ENCODE assay signal across 11 mouse cellular contexts in the genomic region with DNA sequence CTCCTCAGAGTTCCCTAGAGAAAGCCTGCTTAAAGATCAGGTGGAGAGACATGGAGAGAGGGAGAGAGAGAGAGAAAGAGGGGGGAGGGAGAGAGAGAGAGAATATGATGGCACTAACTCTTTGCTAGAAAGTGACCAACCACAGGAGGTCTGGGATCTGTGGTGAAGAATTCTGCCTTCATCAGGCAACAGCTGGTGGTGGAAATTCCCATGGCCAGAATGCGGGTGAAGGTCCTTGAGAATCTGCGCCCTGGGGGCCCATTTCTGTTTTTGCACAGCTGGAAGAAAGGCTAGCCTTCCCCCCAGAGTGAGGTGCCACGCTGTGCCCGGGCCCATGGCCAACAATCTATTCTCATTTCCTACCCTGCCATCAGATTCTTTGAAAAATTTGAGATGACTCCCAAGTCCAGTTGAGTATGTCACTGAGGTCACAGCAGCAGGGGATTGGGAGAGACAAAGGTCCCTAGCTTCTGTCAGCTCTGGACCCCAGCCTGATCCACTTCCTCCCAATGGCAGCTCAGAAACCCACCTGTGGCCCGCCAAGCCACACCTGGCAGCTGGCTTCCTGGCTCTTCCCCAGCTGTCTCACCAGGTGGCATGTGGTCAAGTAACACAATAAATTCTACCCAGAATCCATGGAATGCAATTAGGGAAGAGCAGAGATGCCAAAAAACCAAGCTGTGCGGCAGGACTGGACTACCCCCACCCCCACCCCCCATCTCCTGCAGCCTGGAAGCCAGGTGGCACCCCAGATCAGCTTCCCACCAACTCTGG. TPM values are rescaled to one million over a fixed set of nuclear protein-coding genes. Genes with fewer than 3 reads are reported as not detected.
DNase-seq lines count a peak whose midpoint lies in the region; ATAC-seq and TF ChIP-seq lines count a peak whose summit lies in the region.
"Had no signal": no experiment of that assay in that cellular context is flagged by ENCODE, and none has a peak within 500 bp of the region (broad histone marks: within the 10 kb centered on the region; RNA-seq: fewer than 3 reads in every experiment).

No protein-coding gene starts in this region.

- H3K36me3 ChIP-seq in heart, embryonic 10.5 days, result peaks cover 12% of the 10 kb centered on the region; the same call in 1 of the 2 replicates
- H3K36me3 ChIP-seq in midbrain, postnatal 0 days (ENCODE audit: insufficient read depth, low read length), result no peaks in the 10 kb centered on the region
- H3K36me3 ChIP-seq in midbrain, embryonic 15.5 days (replicated peaks), result no peaks in the 10 kb centered on the region
- H3K36me3 ChIP-seq in limb, embryonic 15.5 days, result no peaks in the 10 kb centered on the region
- H3K36me3 ChIP-seq: liver, embryonic 12.5 days; stomach, embryonic 15.5 days had no signal

- H3K9ac ChIP-seq in midbrain, postnatal 0 days (replicated peaks; ENCODE audit: low read length, poor library complexity, severe bottlenecking), result 0 out of 2 replicates have a peak overlapping the region, but pooled peaks have one; percentile 1
- H3K9ac ChIP-seq in midbrain, embryonic 15.5 days, result no peak overlapping the region
- no peak overlapping the region for H3K9ac ChIP-seq in limb, embryonic 15.5 days
- H3K9ac ChIP-seq: liver, embryonic 12.5 days; stomach, embryonic 15.5 days had no signal

- H3K4me3 ChIP-seq in heart, embryonic 10.5 days, result no peak overlapping the region
- no peak overlapping the region for H3K4me3 ChIP-seq in midbrain, postnatal 0 days (ENCODE audit: low read depth, low read length)
- H3K4me3 ChIP-seq in midbrain, embryonic 15.5 days, result no peak overlapping the region
- no peak overlapping the region for H3K4me3 ChIP-seq in limb, embryonic 15.5 days
- H3K4me3 ChIP-seq: gastrocnemius, adult 2 months; liver, embryonic 12.5 days; stomach, embryonic 15.5 days had no signal

- H3K4me2 ChIP-seq in midbrain, postnatal 0 days (ENCODE audit: low read depth, low read length, poor library complexity, severe bottlenecking), result no peak overlapping the region
- H3K4me2 ChIP-seq in midbrain, embryonic 15.5 days, result no peak overlapping the region
- no peak overlapping the region for H3K4me2 ChIP-seq in limb, embryonic 15.5 days
- H3K4me2 ChIP-seq: liver, embryonic 12.5 days; stomach, embryonic 15.5 days had no signal

- no peaks in the 10 kb centered on the region for H3K27me3 ChIP-seq in heart, embryonic 10.5 days (ENCODE audit: insufficient read depth, poor library complexity, severe bottlenecking)
- no peaks in the 10 kb centered on the region for H3K27me3 ChIP-seq in midbrain, postnatal 0 days (ENCODE audit: insufficient read depth, low read length)
- H3K27me3 ChIP-seq in midbrain, embryonic 15.5 days (replicated peaks), result no peaks in the 10 kb centered on the region
- no peaks in the 10 kb centered on the region for H3K27me3 ChIP-seq in limb, embryonic 15.5 days
- H3K27me3 ChIP-seq: liver, embryonic 12.5 days; stomach, embryonic 15.5 days had no signal

- no peaks in the 10 kb centered on the region for H3K9me3 ChIP-seq in heart, embryonic 10.5 days
- no peaks in the 10 kb centered on the region for H3K9me3 ChIP-seq in midbrain, postnatal 0 days (ENCODE audit: low read length)
- H3K9me3 ChIP-seq in midbrain, embryonic 15.5 days, result no peaks in the 10 kb centered on the region
- H3K9me3 ChIP-seq in limb, embryonic 15.5 days, result no peaks in the 10 kb centered on the region
- H3K9me3 ChIP-seq: liver, embryonic 12.5 days; stomach, embryonic 15.5 days had no signal

- no peak for DNase-seq in heart, embryonic 10.5 days (ENCODE audit: low spot score)
- no peak for DNase-seq in heart, postnatal 4 days
- DNase-seq in midbrain, postnatal 0 days (ENCODE audit: low spot score), result peak; percentile 51
- peak; percentile 55 for DNase-seq in cerebellum, adult 9-11 months
- DNase-seq in testis, postnatal 14 days (ENCODE audit: low spot score), result no peak
- DNase-seq in urinary bladder, postnatal 4 days (ENCODE audit: low spot score in 2 of 2), result no peak

- peaks cover 78% of the 10 kb centered on the region for H3K4me1 ChIP-seq in heart, embryonic 10.5 days
- no peaks in the 10 kb centered on the region; the same call in 1 of the 2 replicates for H3K4me1 ChIP-seq in midbrain, postnatal 0 days (ENCODE audit: insufficient read depth, low read length)
- H3K4me1 ChIP-seq in midbrain, embryonic 15.5 days, result peaks cover 16% of the 10 kb centered on the region; the same call in 1 of the 2 replicates
- H3K4me1 ChIP-seq in limb, embryonic 15.5 days, result peaks cover 48% of the 10 kb centered on the region

- peak overlapping the region; percentile 82; the same call in 1 of the 2 replicates for H3K27ac ChIP-seq in heart, embryonic 10.5 days
- H3K27ac ChIP-seq in midbrain, postnatal 0 days (ENCODE audit: low read depth, low read length), result no peak overlapping the region
- no peak overlapping the region for H3K27ac ChIP-seq in midbrain, embryonic 15.5 days
- H3K27ac ChIP-seq in limb, embryonic 15.5 days, result 0 out of 2 replicates have a peak overlapping the region, but pooled peaks have one; percentile 62
- H3K27ac ChIP-seq: gastrocnemius, adult 2 months; liver, embryonic 12.5 days had no signal

- TF ChIP-seq CTCF in midbrain, postnatal 0 days (IDR thresholded peaks at IDR 0.05), result no peak

- ATAC-seq in midbrain, postnatal 0 days (ENCODE audit: low FRiP score), result no peak
- no peak for ATAC-seq in midbrain, embryonic 15.5 days (replicated peaks)
- no peak for ATAC-seq in limb, embryonic 15.5 days (ENCODE audit: insufficient number of reproducible peaks, low FRiP score, low TSS enrichment, low read depth)

- WGBS in heart, embryonic 10.5 days, result 90% methylated on average over 6 of the region's 6 CpGs
- WGBS in midbrain, postnatal 0 days, result 79% methylated on average over 6 of the region's 6 CpGs
- 76% methylated on average over 6 of the region's 6 CpGs for WGBS in midbrain, embryonic 15.5 days
- WGBS in limb, embryonic 15.5 days, result 59% methylated on average over 6 of the region's 6 CpGs

RNA-seq across cellular contexts. Expression of a gene that starts 36.5 kb away (rescaled TPM):
- polyA plus RNA-seq in heart, embryonic 10.5 days (2016; fragmentation: Nextera tagmentation; extraction: Ambion mirVana), result 232 and 318 TPM in 2 replicates
- 10 to 100 TPM; 70.4 to 74.9 TPM for total RNA-seq in heart, postnatal 4 days (2021)
- 27.7 and 30.3 TPM in 2 replicates for total RNA-seq in midbrain, postnatal 0 days (2014; rRNA removed)
- polyA plus RNA-seq in midbrain, postnatal 0 days (2015; fragmentation: Nextera tagmentation; extraction: Ambion mirVana), result 14.6 and 15.4 TPM in 2 replicates
- polyA plus RNA-seq in midbrain, embryonic 15.5 days (2015; fragmentation: Nextera tagmentation; extraction: Ambion mirVana), result 33.6 and 35.8 TPM in 2 replicates
- polyA plus RNA-seq in limb, embryonic 15.5 days (2015; fragmentation: Nextera tagmentation; extraction: Ambion mirVana), result 93.5 and 100.0 TPM in 2 replicates

Comparison
In these comparisons a context has a peak if more than half of its experiments do, and no peak if none do; other contexts are left out.
1. DNase-seq: peak in midbrain, postnatal 0 days (single experiment) and cerebellum, adult 9-11 months (single experiment); none in heart, embryonic 10.5 days (single experiment), heart, postnatal 4 days (single experiment), testis, postnatal 14 days (single experiment) and urinary bladder, postnatal 4 days (0 of 2).
2. H3K27ac ChIP-seq: peak in heart, embryonic 10.5 days (single experiment) and limb, embryonic 15.5 days (single experiment); none in midbrain, postnatal 0 days (single experiment) and midbrain, embryonic 15.5 days (single experiment).